Mouse (Mus musculus): ENCODE results near the gene Vmn2r90. TPM values are rescaled to one million over a fixed set of nuclear protein-coding genes. Genes with fewer than 3 reads are reported as not detected.

Vmn2r90 gene
- not detected in 2 replicates for polyA plus RNA-seq (2015; fragmentation: Nextera tagmentation; extraction: Ambion mirVana)

GRCm38 (mm10) chr17:17703447-17703846, at the start of gene Vmn2r90:
Gene Vmn2r90, plus strand, starts transcription at chr17:17703747.

Other genes starting within 250 kb of the Vmn2r90 start
- gene Lnpep, start 78.7 kb upstream of the Vmn2r90 start, polyA plus RNA-seq (2015; fragmentation: Nextera tagmentation; extraction: Ambion mirVana): 8.6 and 10.1 TPM in 2 replicates
- gene Spaca6, start 123.4 kb downstream of the Vmn2r90 start, polyA plus RNA-seq (2015; fragmentation: Nextera tagmentation; extraction: Ambion mirVana): 6.8 and 9.2 TPM in 2 replicates
- gene Has1, start 151.5 kb downstream of the Vmn2r90 start, polyA plus RNA-seq (2015; fragmentation: Nextera tagmentation; extraction: Ambion mirVana): 0.59 and 0.79 TPM in 2 replicates
- 27.7 and 37.3 TPM in 2 replicates for gene Fpr1, start 180.2 kb downstream of the Vmn2r90 start, polyA plus RNA-seq (2015; fragmentation: Nextera tagmentation; extraction: Ambion mirVana)
- 35.4 and 48.4 TPM in 2 replicates for gene Fpr2, start 184.1 kb downstream of the Vmn2r90 start, polyA plus RNA-seq (2015; fragmentation: Nextera tagmentation; extraction: Ambion mirVana)
- not detected in 2 replicates for gene Fpr3, start 184.1 kb downstream of the Vmn2r90 start, polyA plus RNA-seq (2015; fragmentation: Nextera tagmentation; extraction: Ambion mirVana)